Mouse (Mus musculus) erythroblast, embryonic 14.5 days (primary cell): ENCODE results near the gene Rhoh. TPM values are rescaled to one million over a fixed set of nuclear protein-coding genes. Genes with fewer than 3 reads are reported as not detected.

ENCODE experiments used
- H3K27me3 ChIP-seq: 2 replicates; pipeline ENCODE4 v1.6.1; 2012; ENCODE audit warnings: inconsistent platforms; ENCODE audit not compliant: control insufficient read depth
- H3K36me3 ChIP-seq: 2 replicates; pipeline ENCODE4 v1.6.1; 2012; ENCODE audit warnings: mild to moderate bottlenecking, inconsistent platforms; ENCODE audit not compliant: control insufficient read depth
- H3K4me1 ChIP-seq: 2 replicates; pipeline ENCODE4 v1.6.1; 2012; ENCODE audit warnings: inconsistent platforms; ENCODE audit not compliant: control insufficient read depth
- H3K4me3 ChIP-seq: replicated peaks from 2 replicates; pipeline ENCODE3; 2012; ENCODE audit warnings: moderate library complexity, mild to moderate bottlenecking, inconsistent platforms
- H3K9me3 ChIP-seq: 2 replicates; pipeline ENCODE4 v1.6.1; 2012; ENCODE audit warnings: low read length, inconsistent platforms, mixed read lengths; ENCODE audit not compliant: control insufficient read depth
- GATA1 ChIP-seq: IDR thresholded peaks from 2 replicates; pipeline ENCODE4 v1.6.1; 2012; ENCODE audit warnings: low read length, inconsistent platforms, mixed read lengths
- TAL1 ChIP-seq: IDR thresholded peaks from 3 replicates; pipeline ENCODE4 v1.6.1; 2012; ENCODE audit warnings: low read length, inconsistent platforms, mixed read lengths
- polyA plus RNA-seq: library from polyadenylated mRNA; stranded (reverse); fragments of >175 nt; gene quantifications from 2 replicates; pipeline ENCODE4 v1.2.3, GENCODE M21; 2012

Rhoh gene
- not detected in 2 replicates for polyA plus RNA-seq

DNA sequence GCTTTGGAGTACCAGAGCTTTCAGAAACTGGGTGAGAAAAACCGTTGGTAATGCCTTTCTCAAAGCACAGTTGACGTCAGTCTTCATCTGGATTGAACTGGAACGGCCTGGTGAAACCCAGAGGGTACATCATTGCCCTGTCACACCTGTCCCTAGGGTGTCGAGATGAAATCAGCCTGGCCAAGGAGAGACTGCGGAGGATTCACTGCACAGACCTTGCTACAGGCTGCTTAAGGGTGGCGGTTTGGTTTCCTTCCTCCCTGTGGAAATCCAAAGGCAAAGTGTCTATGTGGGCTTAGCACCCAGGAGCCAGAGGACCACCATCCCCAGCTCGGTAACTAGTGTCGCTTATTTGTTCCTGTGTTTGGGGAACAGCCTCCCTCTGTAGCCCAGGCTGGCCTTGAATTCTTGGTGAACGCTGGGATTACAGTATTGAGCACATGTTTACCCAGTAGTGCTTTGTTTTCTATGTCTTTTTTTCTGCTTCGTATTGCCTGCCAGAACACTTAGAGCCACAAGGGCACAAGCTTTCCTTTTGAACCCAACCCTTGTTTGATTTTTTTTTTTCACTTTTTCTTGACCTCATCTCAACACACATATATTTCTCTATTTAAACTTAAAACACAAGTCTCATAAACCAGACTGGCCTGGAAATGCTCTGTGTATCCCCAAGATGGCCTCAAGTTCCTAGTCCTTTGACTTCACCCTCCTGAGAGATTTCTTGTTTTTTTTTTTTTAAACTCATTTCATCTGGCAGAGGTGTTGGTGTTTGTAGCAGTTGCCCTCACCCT, at the start of gene Rhoh:
Rhoh (plus strand) TSS at position 60 of the 791 bp plus-strand sequence.
- Histone ChIP-seq H3K27me3 (no peaks in the 10 kb centered on the region), H3K4me1 (peaks cover 3% of the 10 kb centered on the region), H3K9me3 (no peaks in the 10 kb centered on the region), H3K4me3 (no peak within 1 kb of the TSS), H3K36me3 (no peaks in the 10 kb centered on the region)
- TF ChIP-seq TAL1 (no peak), GATA1 (no peak)

DNA sequence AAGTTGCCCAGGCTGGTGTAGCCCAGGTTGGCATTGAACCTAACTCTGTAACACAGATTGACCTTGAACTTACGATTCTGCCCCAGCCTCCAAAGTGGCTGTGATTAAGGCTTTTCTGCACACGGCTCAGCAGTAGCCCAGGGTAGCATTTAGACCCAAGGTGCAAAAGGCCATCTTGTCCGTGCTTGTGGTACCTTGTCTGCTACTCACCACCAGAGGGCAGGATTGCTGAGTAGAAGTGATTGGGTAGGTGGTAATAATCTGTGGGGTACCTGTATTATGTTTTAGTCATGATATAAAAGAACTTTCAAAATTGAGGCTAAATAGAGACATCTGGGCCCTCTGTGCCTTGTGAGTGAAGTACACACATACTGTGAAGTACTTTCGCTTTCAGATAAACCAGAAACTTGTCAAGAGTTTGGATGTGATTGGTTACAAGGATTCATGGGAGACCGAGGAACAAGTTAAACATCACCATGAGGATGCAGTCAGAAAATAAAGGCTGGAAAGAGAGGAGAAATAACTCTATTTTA, 37.3 kb upstream of the Rhoh start:
- H3K9me3 ChIP-seq = no peaks in the 10 kb centered on the region
- H3K4me3 ChIP-seq = no peak overlapping the region
- TF ChIP-seq GATA1 (no peak), TAL1 (no peak)
- H3K4me1 ChIP-seq = no peaks in the 10 kb centered on the region
- H3K27me3 ChIP-seq = no peaks in the 10 kb centered on the region
- peaks cover 82% of the 10 kb centered on the region for H3K36me3 ChIP-seq

DNA sequence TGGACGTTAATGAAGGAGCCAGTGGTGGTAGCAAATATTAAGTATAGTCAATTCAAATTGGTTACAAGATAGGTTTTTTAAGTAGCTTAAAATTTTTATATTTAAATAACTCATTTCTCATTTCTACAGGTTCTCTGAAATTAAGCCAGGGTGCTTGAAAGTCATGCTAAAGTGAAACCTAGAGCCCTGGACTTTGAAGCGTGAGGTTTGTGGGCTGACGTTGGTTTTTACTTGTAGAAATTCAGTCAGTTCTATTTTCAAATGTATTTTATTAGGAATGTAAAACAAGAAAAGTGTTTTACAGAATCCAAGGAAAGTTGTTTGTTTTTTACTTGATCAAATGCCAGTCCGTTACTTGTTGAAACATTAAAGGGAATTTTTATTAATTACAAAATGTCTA, 34.5 kb upstream of the Rhoh start:
- peaks cover 69% of the 10 kb centered on the region for H3K36me3 ChIP-seq

DNA sequence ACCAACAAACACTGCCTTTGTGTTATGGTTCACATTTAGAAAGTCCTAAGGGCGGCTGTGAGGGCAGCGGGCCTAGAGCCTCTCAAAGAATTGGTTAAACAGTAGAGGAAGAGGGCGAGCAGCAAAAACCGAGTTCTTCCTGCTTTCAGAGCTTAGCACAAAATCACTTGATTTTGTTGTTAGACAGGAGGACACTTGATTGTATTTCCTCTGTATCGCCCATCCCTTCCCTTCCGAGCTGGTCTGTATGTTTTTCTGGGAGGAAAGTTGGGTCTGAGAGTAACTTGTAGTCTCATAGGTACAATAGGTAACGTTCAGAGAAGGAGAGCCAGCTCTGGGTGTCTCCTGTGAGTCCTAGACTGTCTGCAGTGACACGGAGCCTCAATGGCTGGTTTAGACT, 33.9 kb upstream of the Rhoh start:
- Histone ChIP-seq H3K36me3 (peaks cover 63% of the 10 kb centered on the region), H3K9me3 (no peaks in the 10 kb centered on the region), H3K4me1 (peaks cover 4% of the 10 kb centered on the region; the same call in 1 of the 2 replicates), H3K27me3 (no peaks in the 10 kb centered on the region), H3K4me3 (no peak overlapping the region)
- TF ChIP-seq TAL1 (no peak), GATA1 (no peak)

More for the DNA sequence above, 34.5 kb upstream of the Rhoh start:
- H3K4me1 ChIP-seq = no peaks in the 10 kb centered on the region
- H3K4me3 ChIP-seq = no peak overlapping the region
- no peaks in the 10 kb centered on the region for H3K27me3 ChIP-seq
- no peaks in the 10 kb centered on the region for H3K9me3 ChIP-seq
- TF ChIP-seq GATA1 = no peak

DNA sequence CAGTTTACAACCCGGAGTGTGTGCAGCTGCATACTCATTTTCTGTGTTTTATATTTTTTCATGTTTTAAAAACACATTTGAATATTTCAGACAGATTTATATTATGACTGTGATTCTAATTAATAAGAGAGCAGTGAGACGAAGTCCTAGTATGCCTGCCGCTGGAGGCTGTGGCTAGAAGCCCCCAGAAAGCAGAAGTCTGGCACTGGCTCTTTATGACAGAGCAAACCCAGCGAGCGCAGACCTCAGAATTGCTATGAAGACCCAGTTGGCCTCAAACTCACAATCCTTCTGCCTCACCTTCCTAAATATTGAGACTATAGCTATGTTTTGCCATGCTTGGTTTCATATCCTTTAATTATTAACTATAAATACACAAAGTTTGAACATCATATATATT, 32.8 kb upstream of the Rhoh start:
- Histone ChIP-seq H3K27me3 (no peaks in the 10 kb centered on the region), H3K4me1 (peaks cover 4% of the 10 kb centered on the region; the same call in 1 of the 2 replicates), H3K36me3 (peaks cover 51% of the 10 kb centered on the region), H3K9me3 (no peaks in the 10 kb centered on the region), H3K4me3 (no peak overlapping the region)
- TF ChIP-seq GATA1 (no peak), TAL1 (no peak)

DNA sequence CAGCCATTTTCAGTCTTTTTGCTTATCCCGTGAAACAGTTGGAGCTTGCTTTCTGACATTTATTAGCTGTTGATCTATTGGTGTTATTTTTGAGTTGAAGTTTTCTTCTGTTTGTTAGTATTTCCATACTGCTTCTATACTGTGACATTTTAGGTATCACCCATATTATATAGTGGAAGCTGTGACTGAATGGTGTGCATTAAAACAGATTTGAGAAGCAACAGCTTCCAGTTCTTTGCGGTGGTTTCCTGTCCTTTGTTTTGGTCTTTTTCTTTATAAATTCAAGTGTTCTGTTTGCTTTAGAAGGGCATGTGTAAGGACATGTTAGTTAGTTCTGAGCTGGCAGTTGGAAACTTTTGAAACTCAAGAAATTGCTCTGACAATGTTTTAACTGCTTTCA, 32.0 kb upstream of the Rhoh start:
- H3K4me3 ChIP-seq = no peak overlapping the region
- TF ChIP-seq GATA1 (no peak), TAL1 (no peak)
- peaks cover 43% of the 10 kb centered on the region for H3K36me3 ChIP-seq
- no peaks in the 10 kb centered on the region for H3K27me3 ChIP-seq
- H3K9me3 ChIP-seq = no peaks in the 10 kb centered on the region
- H3K4me1 ChIP-seq = peaks cover 4% of the 10 kb centered on the region; the same call in 1 of the 2 replicates

DNA sequence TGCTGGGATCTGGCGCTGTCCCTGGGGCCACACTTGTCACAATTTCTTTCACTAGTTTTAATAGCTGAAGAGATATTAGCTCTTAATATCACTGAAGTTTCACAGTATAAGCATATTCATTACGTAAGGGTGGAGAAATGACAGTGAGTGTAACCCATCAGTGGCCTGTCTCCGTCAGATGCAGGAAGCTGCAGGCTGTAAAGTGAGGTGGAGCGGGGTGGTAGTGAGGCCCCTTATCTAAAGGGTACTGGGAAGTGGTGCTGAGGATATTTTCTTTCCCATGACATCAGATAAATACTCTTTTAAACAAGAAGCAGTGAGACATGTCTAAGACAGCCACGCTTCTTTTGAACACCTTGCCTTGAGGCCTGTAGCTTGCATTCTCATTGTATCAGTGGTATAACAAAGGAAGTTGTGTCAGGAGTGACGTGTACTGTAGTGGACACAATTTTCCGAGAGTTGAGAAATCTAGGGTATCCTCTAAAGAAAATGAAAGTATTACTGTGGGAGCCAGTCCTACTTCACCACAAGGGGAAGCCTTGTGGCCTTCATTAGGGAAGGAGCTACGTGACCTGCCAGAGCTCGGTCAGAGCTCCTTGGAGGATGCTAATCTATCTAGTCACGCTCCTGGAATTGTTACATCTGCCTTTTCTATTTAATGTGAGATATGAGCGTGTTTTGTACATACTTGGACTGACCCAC, 28.9 kb upstream of the Rhoh start:
- no peaks in the 10 kb centered on the region for H3K9me3 ChIP-seq
- H3K27me3 ChIP-seq = no peaks in the 10 kb centered on the region
- no peak overlapping the region for H3K4me3 ChIP-seq
- TF ChIP-seq GATA1 (no peak), TAL1 (no peak)
- peaks cover 22% of the 10 kb centered on the region for H3K36me3 ChIP-seq
- H3K4me1 ChIP-seq = peaks cover 4% of the 10 kb centered on the region; the same call in 1 of the 2 replicates

DNA sequence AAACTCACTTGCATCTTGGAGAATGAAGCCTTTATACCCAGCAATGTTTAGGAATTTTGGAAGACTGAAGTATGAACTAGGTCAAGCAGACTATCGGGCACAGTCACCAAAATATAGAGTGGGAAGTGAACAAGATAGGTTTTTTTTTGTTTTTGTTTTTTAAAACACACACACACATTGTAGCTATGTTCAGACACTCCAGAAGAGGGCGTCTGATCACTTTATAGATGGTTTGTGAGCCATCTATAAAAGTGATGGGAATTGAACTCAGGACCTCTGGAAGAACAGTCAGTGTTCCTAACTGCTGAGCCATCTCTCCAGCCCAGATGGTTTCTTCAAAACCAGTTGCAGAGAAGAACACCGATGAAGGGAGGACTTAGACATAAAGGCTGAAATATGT, 27.9 kb upstream of the Rhoh start:
- H3K27me3 ChIP-seq = no peaks in the 10 kb centered on the region
- TF ChIP-seq TAL1 (no peak), GATA1 (no peak)
- H3K4me1 ChIP-seq = peaks cover 4% of the 10 kb centered on the region; the same call in 1 of the 2 replicates
- H3K4me3 ChIP-seq = no peak overlapping the region
- peaks cover 17% of the 10 kb centered on the region for H3K36me3 ChIP-seq
- no peaks in the 10 kb centered on the region for H3K9me3 ChIP-seq
